Comparison of ENCODE assay signal across 8 mouse cellular contexts in genomic region chr2:84936474-84937429, GRCm38 (mm10). TPM values are rescaled to one million over a fixed set of nuclear protein-coding genes. Genes with fewer than 3 reads are reported as not detected.
A peak's percentile ranks its signal among the peaks of the same experiment; 100 is the strongest.
DNase-seq lines count a peak whose midpoint lies in the region; ATAC-seq lines count a peak whose summit lies in the region.

TSS of gene Slc43a3 (plus strand) at chr2:84936579.

- H3K4me3 ChIP-seq in embryonic facial prominence, embryonic 13.5 days = peak within 1 kb of the TSS; percentile 54
- peak within 1 kb of the TSS; percentile 59 for H3K4me3 ChIP-seq in heart, embryonic 11.5 days (ENCODE audit: low read depth, low read length)
- peak within 1 kb of the TSS; percentile 57 for H3K4me3 ChIP-seq in kidney, embryonic 15.5 days (replicated peaks)

- H3K9me3 ChIP-seq in embryonic facial prominence, embryonic 13.5 days = no peaks in the 10 kb centered on the region
- no peaks in the 10 kb centered on the region for H3K9me3 ChIP-seq in heart, embryonic 11.5 days (replicated peaks; ENCODE audit: control insufficient read depth, low read length)
- no peaks in the 10 kb centered on the region for H3K9me3 ChIP-seq in kidney, embryonic 15.5 days (replicated peaks)

- H3K4me2 ChIP-seq in embryonic facial prominence, embryonic 13.5 days = peak within 1 kb of the TSS; percentile 65
- peak within 1 kb of the TSS; percentile 71 for H3K4me2 ChIP-seq in heart, embryonic 11.5 days
- H3K4me2 ChIP-seq in kidney, embryonic 15.5 days = peak within 1 kb of the TSS; percentile 65

- peaks cover 23% of the 10 kb centered on the region for H3K4me1 ChIP-seq in embryonic facial prominence, embryonic 13.5 days
- H3K4me1 ChIP-seq in heart, embryonic 11.5 days (ENCODE audit: control insufficient read depth, insufficient read depth, low read length) = peaks cover 12% of the 10 kb centered on the region
- H3K4me1 ChIP-seq in kidney, embryonic 15.5 days = peaks cover 16% of the 10 kb centered on the region

- peak within 1 kb of the TSS; percentile 77 for H3K9ac ChIP-seq in embryonic facial prominence, embryonic 13.5 days
- H3K9ac ChIP-seq in heart, embryonic 11.5 days (ENCODE audit: low read depth, low read length) = peak within 1 kb of the TSS; percentile 78
- H3K9ac ChIP-seq in kidney, embryonic 15.5 days = peak within 1 kb of the TSS; percentile 51

- H3K27ac ChIP-seq in embryonic facial prominence, embryonic 13.5 days = peak within 1 kb of the TSS; percentile 60; the same call in 1 of the 2 replicates
- peak within 1 kb of the TSS; percentile 91 for H3K27ac ChIP-seq in heart, embryonic 11.5 days (ENCODE audit: low read depth, low read length)
- peak within 1 kb of the TSS; percentile 87 for H3K27ac ChIP-seq in kidney, embryonic 15.5 days

- ATAC-seq in embryonic facial prominence, embryonic 13.5 days (ENCODE audit: insufficient number of reproducible peaks, insufficient read depth, low FRiP score, low TSS enrichment, low read depth) = peak; percentile 88
- peak; percentile 85 for ATAC-seq in heart, embryonic 11.5 days (replicated peaks; ENCODE audit: insufficient number of reproducible peaks, low FRiP score, low TSS enrichment)
- peak; percentile 98 for ATAC-seq in kidney, embryonic 15.5 days (replicated peaks; ENCODE audit: low FRiP score)

- peaks cover 5% of the 10 kb centered on the region; the same call in 1 of the 2 replicates for H3K36me3 ChIP-seq in embryonic facial prominence, embryonic 13.5 days
- H3K36me3 ChIP-seq in heart, embryonic 11.5 days (ENCODE audit: control insufficient read depth, insufficient read depth, low read length) = no peaks in the 10 kb centered on the region
- peaks cover 16% of the 10 kb centered on the region; the same call in 1 of the 2 replicates for H3K36me3 ChIP-seq in kidney, embryonic 15.5 days

- WGBS in embryonic facial prominence, embryonic 13.5 days = 17% methylated on average over 38 of the region's 38 CpGs
- WGBS in heart, embryonic 11.5 days (ENCODE audit: insufficient replicate concordance) = 14% methylated on average over 38 of the region's 38 CpGs
- 10% methylated on average over 38 of the region's 38 CpGs for WGBS in kidney, embryonic 15.5 days

- no peaks in the 10 kb centered on the region for H3K27me3 ChIP-seq in embryonic facial prominence, embryonic 13.5 days
- H3K27me3 ChIP-seq in heart, embryonic 11.5 days (ENCODE audit: control insufficient read depth, insufficient read depth, low read length) = no peaks in the 10 kb centered on the region
- no peaks in the 10 kb centered on the region for H3K27me3 ChIP-seq in kidney, embryonic 15.5 days

- DNase-seq in right cerebral cortex, postnatal 4 days = peak; percentile 20
- DNase-seq in right cerebral cortex, adult 2 months (ENCODE audit: low spot score in 2 of 2) = no peak
- DNase-seq in lung, postnatal 36 days = peak; percentile 92
- DNase-seq in retina, embryonic 14.5 days (ENCODE audit: low spot score) = peak; percentile 63
- DNase-seq in urinary bladder, postnatal 4 days (ENCODE audit: low spot score in 2 of 2) = peak; percentile 79 to 80

RNA-seq across cellular contexts. Expression of gene Slc43a3, which starts in this region (rescaled TPM):
- 32.7 and 33.0 TPM in 2 replicates for polyA plus RNA-seq in embryonic facial prominence, embryonic 13.5 days (2015; fragmentation: Nextera tagmentation; extraction: Ambion mirVana)
- 48.2 and 52.5 TPM in 2 replicates for polyA plus RNA-seq in heart, embryonic 11.5 days (2014; fragmentation: Nextera tagmentation; extraction: Ambion mirVana)
- polyA plus RNA-seq in kidney, embryonic 15.5 days (2015; fragmentation: Nextera tagmentation; extraction: Ambion mirVana) = 52.4 and 56.3 TPM in 2 replicates

Comparison
In these comparisons a context has a peak if more than half of its experiments do, and no peak if none do; other contexts are left out.
1. DNase-seq: peak in right cerebral cortex, postnatal 4 days (single experiment), lung, postnatal 36 days (single experiment), retina, embryonic 14.5 days (single experiment) and urinary bladder, postnatal 4 days (2 of 2); none in right cerebral cortex, adult 2 months (0 of 2).
2. Peak in every context shown above with its lines, with median percentiles within 50 percentile points of each other: ATAC-seq, H3K27ac ChIP-seq, H3K4me2 ChIP-seq, H3K4me3 ChIP-seq and H3K9ac ChIP-seq.